Mouse (Mus musculus) CH12.LX (cell line): Measurements from ENCODE around the gene Map3k20.

ENCODE experiments used
- CHD2 ChIP-seq: IDR thresholded peaks from 2 replicates; pipeline ENCODE4 v1.6.1; 2011; ENCODE audit warnings: low read length, improper control_type of control experiment
- CTCF ChIP-seq, 2 experiments: IDR thresholded peaks in 1 of 2; conservative IDR thresholded peaks in 1 of 2; 2 replicates each; pipeline ENCODE4 v1.5.1; 2011 to 2012; ENCODE audit warnings: low read depth in 2 of 2, low read length in 2 of 2, improper control_type of control experiment in 1 of 2, inconsistent platforms in 1 of 2, mild to moderate bottlenecking in 1 of 2, moderate library complexity in 1 of 2
- E2F4 ChIP-seq: IDR thresholded peaks from 2 replicates; pipeline ENCODE4 v1.6.1; 2011; ENCODE audit warnings: low read depth, low read length, improper control_type of control experiment; ENCODE audit not compliant: insufficient replicate concordance
- KAT2A ChIP-seq: IDR thresholded peaks from 2 replicates; pipeline ENCODE4 v1.6.1; 2012; ENCODE audit warnings: low read length, improper control_type of control experiment, inconsistent platforms; ENCODE audit not compliant: insufficient replicate concordance
- MYC ChIP-seq: IDR thresholded peaks from 2 replicates; pipeline ENCODE4 v1.6.1; 2011; ENCODE audit warnings: low read depth, mild to moderate bottlenecking, improper control_type of control experiment, low read length
- PAX5 ChIP-seq: IDR thresholded peaks from 2 replicates; pipeline ENCODE4 v1.6.1; 2012; ENCODE audit warnings: low read length, inconsistent platforms, mixed read lengths
- POLR2A ChIP-seq: IDR thresholded peaks from 2 replicates; pipeline ENCODE4 v1.6.1; 2011; ENCODE audit warnings: low read depth, mild to moderate bottlenecking, improper control_type of control experiment, low read length
- UBTF ChIP-seq: IDR thresholded peaks from 2 replicates; pipeline ENCODE4 v1.6.1; 2012; ENCODE audit warnings: low read depth, mild to moderate bottlenecking, inconsistent platforms, low read length, improper control_type of control experiment, moderate library complexity

- no peak for TF ChIP-seq POLR2A
- TF ChIP-seq E2F4 = no peak
- no peak for TF ChIP-seq CTCF (conservative IDR thresholded peaks at IDR 0.05 in 1 of 2, IDR thresholded peaks at IDR 0.05 in 1 of 2; ENCODE audit: low read depth in 2 of 2, low read length in 2 of 2)
- no peak for TF ChIP-seq KAT2A
- TF ChIP-seq UBTF = no peak
- no peak for TF ChIP-seq MYC
- TF ChIP-seq CHD2 = no peak
- no peak for TF ChIP-seq PAX5
Observed at GRCm38 (mm10) chr2:72390474-72390873, 105.0 kb downstream of the Map3k20 start.
